Mouse (Mus musculus): ENCODE results near the gene Rcc2. TPM values are rescaled to one million over a fixed set of nuclear protein-coding genes. Genes with fewer than 3 reads are reported as not detected.

The Rcc2 gene
- polyA plus RNA-seq, 1 experiment from 2014 or later = 15.1 TPM

DNA sequence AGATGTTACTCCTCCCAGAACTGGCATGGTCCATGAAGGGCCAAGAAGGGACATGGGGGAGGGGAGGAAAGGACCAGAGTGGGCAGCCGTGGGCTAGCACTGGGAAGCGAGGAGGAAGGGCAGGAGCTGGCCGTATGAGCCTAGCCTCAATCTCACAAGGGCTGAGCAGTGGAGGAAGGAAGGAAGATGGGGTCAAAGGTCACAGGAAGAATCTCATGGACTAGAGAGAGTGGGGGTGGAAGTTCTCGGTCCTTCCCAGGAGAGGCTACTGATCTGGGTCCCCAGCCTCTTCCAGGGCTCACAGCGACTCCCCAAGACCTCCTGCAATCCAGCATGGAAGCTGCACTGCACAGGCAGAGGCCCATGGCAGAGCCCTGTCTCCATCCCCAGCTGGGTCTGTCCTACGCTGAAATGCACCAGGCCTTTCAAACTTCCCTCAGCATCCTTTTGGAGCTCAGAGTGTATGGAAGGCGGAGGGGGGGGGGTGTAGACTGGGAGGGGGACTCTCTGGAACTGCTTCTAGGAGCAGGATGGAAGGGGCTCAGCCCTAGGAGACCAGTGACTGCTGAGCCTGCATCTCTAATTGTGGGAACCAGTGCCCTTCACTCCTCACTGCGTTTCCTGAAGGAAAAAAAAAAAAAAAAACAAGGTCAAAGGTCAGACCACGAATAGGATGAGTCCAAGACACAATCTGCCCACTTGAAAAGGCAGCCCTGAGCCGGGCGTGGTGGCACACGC lies 26.6 kb upstream of the Rcc2 start:
- Histone ChIP-seq H3K27me3 (ENCODE audit: insufficient read depth, low read length) (no peaks in the 10 kb centered on the region), H3K9me3 (ENCODE audit: low read length) (no peaks in the 10 kb centered on the region), H3K4me3 (ENCODE audit: low read depth, low read length) (no peak overlapping the region), H3K27ac (ENCODE audit: low read depth) (no peak overlapping the region), H3K4me1 (ENCODE audit: insufficient read depth) (no peaks in the 10 kb centered on the region), H3K9ac (replicated peaks) (no peak overlapping the region), H3K4me2 (ENCODE audit: low read depth, low read length) (no peak overlapping the region), H3K36me3 (replicated peaks; ENCODE audit: insufficient read depth, low read length) (no peaks in the 10 kb centered on the region)
- 54% methylated on average over 12 of the region's 12 CpGs for WGBS (ENCODE audit: insufficient replicate concordance)
- DNase-seq = no peak
- no peak for TF ChIP-seq CTCF (IDR thresholded peaks at IDR 0.05; ENCODE audit: low read depth)
- no peak for TF ChIP-seq EP300 (IDR thresholded peaks at IDR 0.05; ENCODE audit: low read depth)
- ATAC-seq = peak; percentile 35; the same call in 1 of the 2 replicates

DNA sequence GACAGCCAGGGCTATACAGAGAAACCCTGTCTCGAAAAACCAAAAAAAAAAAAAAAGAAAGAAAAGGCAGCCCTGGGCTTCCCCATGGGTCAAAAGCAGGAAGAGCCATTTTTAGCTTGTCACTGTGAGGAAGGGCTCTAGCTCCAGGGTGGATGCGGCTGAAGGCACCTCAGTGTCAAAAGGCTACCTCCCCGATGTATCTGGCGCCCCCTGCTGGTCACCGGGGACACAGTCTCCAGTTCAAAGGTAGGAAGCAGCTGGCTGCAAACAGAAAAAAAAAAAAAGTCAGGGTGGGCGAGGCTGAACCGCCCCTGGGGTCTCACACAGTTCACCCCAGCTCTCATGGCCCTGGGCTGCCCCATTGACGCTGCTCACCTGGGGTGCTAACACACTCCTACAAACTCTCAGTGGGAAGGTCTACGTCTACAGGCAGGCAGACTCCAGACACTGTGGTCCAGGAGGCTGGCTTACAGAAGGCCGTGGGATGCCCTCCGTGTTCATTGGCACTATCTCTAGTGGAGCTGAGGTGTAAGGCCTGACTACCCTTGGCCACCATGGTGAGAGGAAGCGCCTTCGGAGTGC lies 25.9 kb upstream of the Rcc2 start:
- no peak overlapping the region for H3K9ac ChIP-seq (replicated peaks)
- H3K4me1 ChIP-seq (ENCODE audit: insufficient read depth) = peaks cover under 1% of the 10 kb centered on the region; the same call in 1 of the 2 replicates
- WGBS (ENCODE audit: insufficient replicate concordance) = 35% methylated on average over 12 of the region's 13 CpGs
- no peaks in the 10 kb centered on the region for H3K36me3 ChIP-seq (replicated peaks; ENCODE audit: insufficient read depth, low read length)
- DNase-seq = peak; percentile 91
- ATAC-seq = peak; percentile 66
- H3K9me3 ChIP-seq (ENCODE audit: low read length) = no peaks in the 10 kb centered on the region
- no peak overlapping the region for H3K4me2 ChIP-seq (ENCODE audit: low read depth, low read length)
- no peak overlapping the region for H3K27ac ChIP-seq (ENCODE audit: low read depth)
- no peak for TF ChIP-seq EP300 (IDR thresholded peaks at IDR 0.05; ENCODE audit: low read depth)
- peak; percentile 93 for TF ChIP-seq CTCF (IDR thresholded peaks at IDR 0.05; ENCODE audit: low read depth)
- no peaks in the 10 kb centered on the region for H3K27me3 ChIP-seq (ENCODE audit: insufficient read depth, low read length)
- H3K4me3 ChIP-seq (ENCODE audit: low read depth, low read length) = no peak overlapping the region

DNA sequence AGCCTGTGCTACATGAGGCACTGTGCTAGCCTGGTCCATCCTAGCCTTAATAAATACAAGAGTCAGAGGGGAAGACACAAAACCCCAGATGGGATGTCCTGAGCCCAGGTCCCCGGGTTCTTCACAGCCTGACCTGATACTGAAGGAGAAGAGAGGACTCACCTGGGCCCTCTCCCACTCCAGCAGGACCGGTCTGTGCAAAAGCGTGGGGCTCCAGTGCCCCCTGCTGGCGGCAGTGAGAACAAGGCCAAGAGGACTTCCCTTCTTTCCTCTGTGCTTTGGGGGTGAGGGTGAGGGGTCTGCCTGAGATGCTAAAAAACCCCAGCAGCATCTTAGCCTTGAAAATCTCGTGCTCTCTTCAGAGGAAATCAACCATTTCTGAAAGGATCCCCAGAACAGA lies 21.3 kb upstream of the Rcc2 start:
- peak; percentile 74 for DNase-seq
- H3K9ac ChIP-seq (replicated peaks) = no peak overlapping the region
- 11% methylated on average over 5 of the region's 5 CpGs for WGBS (ENCODE audit: insufficient replicate concordance)
- H3K4me3 ChIP-seq (ENCODE audit: low read depth, low read length) = no peak overlapping the region
- ATAC-seq = no peak
- H3K4me2 ChIP-seq (ENCODE audit: low read depth, low read length) = no peak overlapping the region
- TF ChIP-seq EP300 (IDR thresholded peaks at IDR 0.05; ENCODE audit: low read depth) (no peak), CTCF (IDR thresholded peaks at IDR 0.05; ENCODE audit: low read depth) (peak; percentile 82)
- H3K27ac ChIP-seq (ENCODE audit: low read depth) = no peak overlapping the region
- H3K27me3 ChIP-seq (ENCODE audit: insufficient read depth, low read length) = no peaks in the 10 kb centered on the region
- H3K9me3 ChIP-seq (ENCODE audit: low read length) = no peaks in the 10 kb centered on the region
- no peaks in the 10 kb centered on the region for H3K36me3 ChIP-seq (replicated peaks; ENCODE audit: insufficient read depth, low read length)
- H3K4me1 ChIP-seq (ENCODE audit: insufficient read depth) = peaks cover 17% of the 10 kb centered on the region

DNA sequence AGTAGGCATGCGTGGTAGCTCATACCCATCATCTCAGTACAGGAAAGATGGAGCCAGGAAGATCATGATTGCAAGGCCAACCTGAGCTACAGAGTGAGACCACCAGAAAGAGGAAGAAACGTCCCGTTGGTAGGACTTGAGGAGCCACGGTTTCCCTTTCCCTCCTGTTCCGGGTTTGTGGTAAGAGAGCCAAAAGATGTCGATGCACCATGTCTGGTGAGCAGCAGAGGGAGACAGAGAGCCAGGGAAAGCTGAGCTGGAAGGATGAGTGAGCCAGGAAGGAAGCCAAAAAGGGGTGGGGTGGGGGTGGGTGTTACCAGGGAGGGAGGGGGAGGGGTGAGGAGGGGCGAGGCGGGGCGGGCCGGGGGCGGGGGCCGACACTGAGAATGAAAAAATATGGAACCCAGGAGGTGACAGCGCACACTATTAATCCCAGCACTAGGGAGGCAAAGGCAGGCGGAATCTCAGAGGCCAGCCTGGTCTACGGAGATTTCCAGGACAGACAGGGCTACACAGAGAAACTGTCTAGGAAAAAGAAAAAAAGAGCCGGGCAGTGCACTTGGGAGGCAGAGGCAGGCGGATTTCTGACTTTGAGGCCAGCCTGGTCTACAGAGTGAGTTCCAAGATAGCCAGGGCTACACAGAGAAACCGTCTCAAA lies 20.5 kb upstream of the Rcc2 start:
- DNase-seq = peak; percentile 85
- ATAC-seq = peak; percentile 21; the same call in 1 of the 2 replicates
- TF ChIP-seq CTCF (IDR thresholded peaks at IDR 0.05; ENCODE audit: low read depth) (peak; percentile 90), EP300 (IDR thresholded peaks at IDR 0.05; ENCODE audit: low read depth) (no peak)
- H3K9ac ChIP-seq (replicated peaks) = no peak overlapping the region
- no peak overlapping the region for H3K27ac ChIP-seq (ENCODE audit: low read depth)
- no peak overlapping the region for H3K4me3 ChIP-seq (ENCODE audit: low read depth, low read length)
- no peaks in the 10 kb centered on the region for H3K27me3 ChIP-seq (ENCODE audit: insufficient read depth, low read length)
- H3K9me3 ChIP-seq (ENCODE audit: low read length) = no peaks in the 10 kb centered on the region
- peaks cover 25% of the 10 kb centered on the region for H3K4me1 ChIP-seq (ENCODE audit: insufficient read depth)
- H3K36me3 ChIP-seq (replicated peaks; ENCODE audit: insufficient read depth, low read length) = no peaks in the 10 kb centered on the region
- peak overlapping the region; percentile 41 for H3K4me2 ChIP-seq (ENCODE audit: low read depth, low read length)
- WGBS (ENCODE audit: insufficient replicate concordance) = 17% methylated on average over 16 of the region's 18 CpGs

DNA sequence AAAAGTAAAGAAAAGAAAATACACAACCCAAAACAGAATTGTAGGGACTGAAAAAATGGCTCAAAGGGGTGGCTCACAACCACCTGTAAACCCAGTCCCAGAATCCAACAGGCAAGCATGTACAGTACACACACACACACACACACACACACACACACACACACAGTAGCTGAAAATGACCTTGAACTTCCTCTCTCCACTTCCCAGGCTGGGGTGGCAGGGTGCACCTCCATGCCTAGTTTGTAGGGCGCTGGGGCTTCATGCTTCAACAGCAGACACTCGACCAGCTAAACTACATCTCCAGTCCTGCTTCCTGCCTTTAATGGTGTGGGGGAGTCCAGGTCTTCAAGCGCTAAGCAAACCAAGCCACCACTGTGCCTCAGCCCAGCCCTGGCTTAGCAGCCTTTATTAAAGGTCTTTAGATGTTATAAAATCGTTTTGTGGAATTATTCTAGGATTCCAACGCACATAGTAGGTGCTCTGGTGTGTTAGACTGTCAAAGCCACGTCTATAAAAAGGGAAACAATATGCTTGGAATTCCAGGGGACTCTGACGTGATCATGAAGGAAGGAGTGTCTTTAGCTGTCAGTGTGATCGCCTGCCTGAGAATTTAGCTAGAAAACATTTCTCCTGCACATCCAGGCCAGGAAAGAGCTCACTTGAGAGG lies 19.5 kb upstream of the Rcc2 start:
- 33% methylated on average over 8 of the region's 8 CpGs for WGBS (ENCODE audit: insufficient replicate concordance)
- H3K27me3 ChIP-seq (ENCODE audit: insufficient read depth, low read length) = no peaks in the 10 kb centered on the region
- no peak overlapping the region for H3K4me2 ChIP-seq (ENCODE audit: low read depth, low read length)
- H3K4me3 ChIP-seq (ENCODE audit: low read depth, low read length) = no peak overlapping the region
- DNase-seq (no peak), ATAC-seq (no peak)
- TF ChIP-seq CTCF (IDR thresholded peaks at IDR 0.05; ENCODE audit: low read depth) = no peak
- TF ChIP-seq EP300 (IDR thresholded peaks at IDR 0.05; ENCODE audit: low read depth) = no peak
- H3K9ac ChIP-seq (replicated peaks) = no peak overlapping the region
- H3K27ac ChIP-seq (ENCODE audit: low read depth) = peak overlapping the region; percentile 29; the same call in 1 of the 2 replicates
- no peaks in the 10 kb centered on the region for H3K9me3 ChIP-seq (ENCODE audit: low read length)
- H3K36me3 ChIP-seq (replicated peaks; ENCODE audit: insufficient read depth, low read length) = no peaks in the 10 kb centered on the region
- H3K4me1 ChIP-seq (ENCODE audit: insufficient read depth) = peaks cover 30% of the 10 kb centered on the region

- no peaks in the 10 kb centered on the region for H3K9me3 ChIP-seq (ENCODE audit: low read length)
- peak overlapping the region; percentile 77 for H3K4me2 ChIP-seq (ENCODE audit: low read depth, low read length)
- H3K9ac ChIP-seq (replicated peaks) = peak overlapping the region; percentile 53
- DNase-seq (peak; percentile 54), ATAC-seq (peak; percentile 58)
- peak overlapping the region; percentile 39 for H3K4me3 ChIP-seq (ENCODE audit: low read depth, low read length)
- 34% methylated on average over 8 of the region's 8 CpGs for WGBS (ENCODE audit: insufficient replicate concordance)
- peaks cover 30% of the 10 kb centered on the region for H3K4me1 ChIP-seq (ENCODE audit: insufficient read depth)
- no peaks in the 10 kb centered on the region for H3K27me3 ChIP-seq (ENCODE audit: insufficient read depth, low read length)
- H3K36me3 ChIP-seq (replicated peaks; ENCODE audit: insufficient read depth, low read length) = no peaks in the 10 kb centered on the region
- H3K27ac ChIP-seq (ENCODE audit: low read depth) = peak overlapping the region; percentile 78
- TF ChIP-seq EP300 (IDR thresholded peaks at IDR 0.05; ENCODE audit: low read depth) (no peak), CTCF (IDR thresholded peaks at IDR 0.05; ENCODE audit: low read depth) (no peak)
Measured at GRCm38 (mm10) chr4:140683608-140684007, 16.7 kb upstream of the Rcc2 start.

All from liver, postnatal 0 days (tissue).